Mouse (Mus musculus): Measurements from ENCODE around the gene Atad5.

- no peak for TF ChIP-seq EP300 (IDR thresholded peaks at IDR 0.05; ENCODE audit: low read depth)
- no peak for TF ChIP-seq CTCF (IDR thresholded peaks at IDR 0.05; ENCODE audit: low read depth)
These were observed 8.8 kb upstream of the Atad5 start for GRCm38 (mm10) chr11:80080381-80080825.

All from liver, embryonic 14.5 days (tissue).